Mouse (Mus musculus) mesoderm, embryonic 11.5 days (tissue): ENCODE results near the gene Kcnf1.
"Not testable (repeated sequence)": the region's sequence is repeated elsewhere in the genome, so short reads cannot be mapped to it uniquely, and the experiment has no call there.

ENCODE experiments used
- DNase-seq: peaks from one replicate; pipeline ENCODE4 v3.0.0-alpha.2; 2012; ENCODE audit warnings: low read depth, low spot score

The Kcnf1 gene

GRCm38 (mm10) chr12:17159549-17159948, 17.1 kb downstream of the Kcnf1 start:
- DNase-seq: no peak

DNA sequence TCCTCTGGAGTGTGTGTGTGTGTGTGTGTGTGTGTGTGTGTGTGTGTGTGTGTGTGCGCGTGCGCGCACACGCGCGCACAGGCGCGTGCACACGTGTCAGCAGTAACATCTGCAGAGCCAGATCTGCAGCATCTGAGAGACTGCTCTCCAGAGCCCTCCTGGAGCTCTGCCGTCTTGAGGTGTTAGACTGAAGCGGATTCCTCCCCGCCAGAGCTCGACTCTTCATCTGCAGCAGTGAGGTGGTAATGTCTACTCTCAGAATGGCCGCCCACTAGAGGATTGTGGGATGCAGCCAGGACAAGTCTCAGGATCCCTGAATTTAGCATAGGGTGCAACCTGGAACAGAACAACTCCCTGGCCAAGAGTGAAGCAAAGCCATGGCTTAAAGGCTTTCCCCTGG, 19.1 kb downstream of the Kcnf1 start:
- DNase-seq: no peak

GRCm38 (mm10) chr12:17155781-17156180, 20.9 kb downstream of the Kcnf1 start:
- DNase-seq: no peak

DNA sequence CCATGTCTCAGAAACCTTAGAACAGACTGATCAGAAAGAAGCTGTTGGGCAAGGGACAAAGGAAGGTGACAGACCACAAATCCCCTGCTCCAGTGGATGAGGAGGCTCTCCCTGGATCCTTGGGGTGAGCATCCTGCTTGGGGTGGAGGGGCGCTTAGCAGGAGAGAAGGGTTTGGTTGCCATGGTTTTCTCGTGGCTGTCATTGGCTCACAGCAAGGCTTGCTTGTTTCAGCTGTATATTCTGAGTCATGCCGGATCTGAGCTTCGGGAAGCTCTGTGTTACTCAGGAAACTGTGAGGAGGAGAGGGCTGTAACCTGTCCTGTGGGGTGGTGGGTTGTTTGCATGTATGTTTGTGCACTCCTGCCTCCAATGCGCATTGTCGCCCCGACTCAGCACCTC, 23.8 kb downstream of the Kcnf1 start:
- DNase-seq: no peak

DNA sequence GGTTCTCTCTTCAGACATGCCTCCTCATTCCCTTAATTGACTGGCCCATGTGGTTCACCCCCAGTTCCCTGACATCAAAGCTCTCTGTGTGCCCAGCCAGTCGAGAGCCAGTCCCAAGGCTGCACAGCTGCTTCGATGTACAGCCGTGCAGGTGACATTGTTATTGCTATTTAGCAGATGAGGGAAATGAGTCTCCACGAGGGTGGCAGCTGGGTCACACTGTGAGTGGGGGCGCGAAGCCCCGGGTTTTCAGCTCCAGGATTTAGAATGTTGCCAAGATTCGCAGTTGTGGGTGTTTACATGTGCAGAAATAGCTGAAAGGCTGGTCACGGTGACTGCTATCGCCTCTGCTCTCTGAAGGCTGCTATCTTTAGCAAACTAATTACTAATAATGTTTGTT, 27.8 kb downstream of the Kcnf1 start:
- no peak for DNase-seq

DNA sequence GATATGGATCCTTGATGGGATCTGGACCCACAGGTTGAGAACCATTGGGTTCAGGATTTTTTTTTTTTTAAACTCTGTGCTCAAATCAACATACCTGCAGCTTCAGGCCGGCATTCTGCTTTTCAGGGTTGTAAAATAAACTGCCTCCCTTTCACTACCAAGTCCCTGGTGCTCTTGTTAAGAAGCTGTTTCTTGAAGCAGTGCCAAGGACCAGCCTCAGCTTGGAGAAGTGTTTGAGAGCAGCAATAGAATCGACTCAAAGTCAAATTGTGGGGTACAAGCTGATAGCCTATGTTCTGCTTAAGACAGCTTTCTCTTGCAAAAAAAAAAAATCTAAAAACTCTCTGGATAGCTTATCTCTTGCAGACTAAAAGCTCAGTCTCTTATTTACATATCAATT, 34.9 kb downstream of the Kcnf1 start:
- DNase-seq: no peak

DNA sequence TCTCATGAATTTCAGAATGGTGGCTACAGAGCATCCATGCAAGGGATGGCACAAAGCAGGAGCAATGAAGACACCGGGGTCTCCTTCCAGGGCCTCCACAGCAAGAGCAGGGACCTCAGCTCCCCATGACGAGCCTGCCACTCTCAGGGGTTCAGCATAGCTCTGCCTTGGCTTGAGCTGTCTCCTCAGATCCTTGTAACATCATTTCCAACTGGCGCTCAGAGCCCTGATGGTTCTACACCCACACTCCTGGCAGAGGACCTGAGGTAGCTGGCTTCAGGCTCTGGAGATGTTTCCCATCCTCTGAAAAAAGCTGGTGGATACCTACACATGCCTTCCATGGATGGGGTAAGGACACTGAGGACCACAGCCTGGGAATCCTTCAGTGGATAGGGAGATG, 36.3 kb downstream of the Kcnf1 start:
- DNase-seq: no peak

DNA sequence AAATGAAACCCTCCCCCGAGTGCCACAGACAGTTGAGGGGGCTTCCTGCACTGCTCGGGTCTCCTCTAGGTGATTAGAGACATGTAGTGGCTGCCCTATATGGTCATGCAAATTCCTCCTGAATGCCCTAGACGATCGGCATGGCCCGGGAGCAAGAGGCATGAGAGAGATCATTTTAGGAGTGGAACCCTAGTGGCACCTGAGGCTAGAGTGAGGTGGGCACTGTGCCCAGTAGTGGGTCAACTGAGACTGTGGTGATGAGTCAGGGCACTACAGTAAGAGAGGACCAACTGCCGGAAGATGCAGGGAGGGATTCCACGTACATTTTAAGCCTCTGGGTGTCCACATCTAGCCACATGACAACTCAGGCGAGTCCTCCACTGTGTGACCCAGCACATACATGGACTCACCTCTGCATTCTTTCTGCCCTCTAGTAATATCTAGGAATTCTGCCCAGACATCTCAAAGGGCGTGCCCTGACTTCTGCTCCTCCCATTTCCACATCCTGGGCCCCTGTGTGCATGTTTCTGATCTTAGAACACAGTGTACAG, 42.1 kb downstream of the Kcnf1 start:
- no peak for DNase-seq

DNA sequence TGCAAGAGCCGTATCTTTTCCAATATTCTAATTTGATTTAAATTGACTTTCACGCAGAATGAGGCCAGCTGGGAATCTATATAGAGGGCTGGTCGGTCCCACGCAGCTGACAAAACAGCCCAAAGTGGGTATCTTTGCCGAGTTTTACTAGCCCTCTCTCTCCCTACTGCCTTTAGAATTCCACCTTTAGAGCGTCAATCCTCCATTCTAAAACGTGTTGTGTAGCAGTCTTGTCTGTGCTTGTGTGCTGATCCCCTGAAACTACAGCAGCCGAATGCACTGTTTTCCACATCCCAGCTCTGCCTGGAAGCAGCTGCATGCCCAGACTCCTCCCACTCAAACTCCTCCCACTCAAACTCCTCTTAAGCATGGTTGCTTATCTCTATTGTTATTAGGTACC, 44.4 kb downstream of the Kcnf1 start:
- no peak for DNase-seq

DNA sequence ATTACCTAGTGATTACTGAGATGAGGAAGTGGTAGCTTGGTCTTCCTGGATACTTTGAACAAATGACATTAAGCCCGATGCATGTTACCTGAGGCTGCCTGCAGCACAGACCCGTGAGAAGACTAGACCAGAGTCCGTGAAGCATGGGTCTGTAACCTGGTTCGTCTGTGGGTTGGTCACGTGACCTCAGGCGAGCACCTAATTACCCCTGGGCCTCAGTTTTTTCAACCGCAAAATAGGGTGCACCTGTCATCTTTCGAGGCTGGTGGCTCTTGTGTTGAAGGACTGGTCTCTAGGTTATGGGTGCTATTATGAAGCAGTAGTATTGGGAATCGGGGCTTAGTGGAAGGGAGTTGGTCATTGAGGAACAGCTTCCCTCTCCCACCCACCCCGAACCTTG, 45.1 kb downstream of the Kcnf1 start:
- no peak for DNase-seq

DNA sequence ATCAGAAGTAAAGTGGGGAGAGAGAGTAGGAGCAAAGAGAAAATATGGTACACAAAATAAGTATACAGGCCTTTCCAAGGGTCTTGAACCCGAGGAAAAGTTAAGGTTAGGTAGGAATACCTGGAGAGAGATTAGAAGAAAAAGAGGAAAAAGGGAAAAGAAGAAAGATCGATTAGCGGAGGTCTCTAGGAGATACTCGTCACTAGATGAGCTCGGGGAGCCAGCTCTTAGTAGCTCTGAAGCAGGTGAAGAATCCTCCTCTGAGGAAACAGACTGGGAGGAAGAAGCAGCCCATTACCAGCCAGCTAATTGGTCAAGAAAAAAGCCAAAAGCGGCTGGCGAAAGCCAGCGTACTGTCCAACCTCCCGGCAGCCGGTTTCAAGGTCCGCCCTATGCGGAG, 53.8 kb downstream of the Kcnf1 start:
- not testable (repeated sequence) for DNase-seq
